Mouse (Mus musculus) heart, embryonic 16.5 days (tissue): ENCODE data around the gene Atp8b3. TPM values are rescaled to one million over a fixed set of nuclear protein-coding genes. Genes with fewer than 3 reads are reported as not detected.

ENCODE experiments used
- ATAC-seq: fragments of 200-750 bp; cut with Nextera tagmentation; replicated peaks from 2 replicates; pipeline ENCODE4 v1.8.0; 2017; ENCODE audit warnings: moderate number of reproducible peaks; ENCODE audit not compliant: insufficient read depth, low FRiP score; ENCODE audit errors: extremely low read depth
- H3K27ac ChIP-seq: fragments of 300-500 bp; sonication (generic); 2 replicates; pipeline ENCODE4 v1.5.1; 2014; ENCODE audit warnings: mild to moderate bottlenecking, low read length, control low read depth, moderate library complexity
- H3K27me3 ChIP-seq: fragments of 300-500 bp; sonication (generic); 2 replicates; pipeline ENCODE4 v1.6.1; 2014; ENCODE audit warnings: low read length, mixed read lengths; ENCODE audit not compliant: control insufficient read depth, insufficient read depth
- H3K36me3 ChIP-seq: fragments of 300-500 bp; sonication (generic); 2 replicates; pipeline ENCODE4 v1.6.1; 2014; ENCODE audit not compliant: control insufficient read depth, insufficient read depth
- H3K4me1 ChIP-seq: fragments of 300-500 bp; sonication (generic); 2 replicates; pipeline ENCODE4 v1.6.1; 2014; ENCODE audit warnings: low read length, mixed read lengths; ENCODE audit not compliant: control insufficient read depth, insufficient read depth
- H3K4me2 ChIP-seq: fragments of 300-500 bp; sonication (generic); 2 replicates; pipeline ENCODE4 v1.6.1; 2014; ENCODE audit warnings: low read depth, mild to moderate bottlenecking, control low read depth, low read length
- H3K4me3 ChIP-seq: fragments of 300-500 bp; sonication (generic); 2 replicates; pipeline ENCODE4 v1.5.1; 2014; ENCODE audit warnings: mild to moderate bottlenecking, control low read depth, low read length
- H3K9ac ChIP-seq: fragments of 300-500 bp; sonication (generic); 2 replicates; pipeline ENCODE4 v1.6.1; 2014; ENCODE audit warnings: low read length, control low read depth
- H3K9me3 ChIP-seq: fragments of 300-500 bp; sonication (generic); replicated peaks from 2 replicates; pipeline ENCODE4 v1.6.1; 2016; ENCODE audit warnings: low read length; ENCODE audit not compliant: control insufficient read depth
- WGBS: fragments of 180-500 bp; shearing (Covaris S2); extraction: QIAGEN DNeasy Blood & Tissue Kit; methylation state at CpG from one replicate; pipeline ENCODE4 v1.1.7; 2014; 5-methylcytosine and 5-hydroxymethylcytosine counted together
- polyA plus RNA-seq: library from polyadenylated mRNA; unstranded; fragments of >200 nt; fragmentation: Nextera tagmentation; extraction: Ambion mirVana; gene quantifications from 2 replicates; pipeline ENCODE4 v1.2.1, GENCODE M21; 2015

Atp8b3 gene
- polyA plus RNA-seq, 1 experiment from 2014 or later = 0.03 TPM

DNA sequence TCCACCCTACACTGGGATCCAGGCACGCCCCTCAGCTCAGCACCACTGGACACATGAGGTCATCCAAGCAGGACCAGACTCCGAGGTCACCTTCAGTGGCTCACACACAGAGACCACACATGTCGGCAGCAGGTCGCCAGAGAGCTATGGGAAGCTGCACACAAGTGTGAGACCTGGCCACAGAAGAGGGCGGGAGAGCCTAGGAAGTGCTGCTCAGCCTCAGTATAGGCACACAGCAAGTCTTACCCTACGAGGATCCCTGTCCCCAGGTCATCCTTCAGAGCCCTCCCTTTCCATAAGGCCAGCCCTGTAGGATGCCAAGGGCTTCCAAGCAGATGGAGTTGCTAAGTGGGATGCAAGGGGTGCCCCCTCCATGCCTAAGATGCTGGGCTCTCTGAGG, 15.1 kb upstream of the Atp8b3 start:
- Histone ChIP-seq H3K4me1 (peaks cover 24% of the 10 kb centered on the region), H3K9ac (peak overlapping the region; percentile 15; the same call in 1 of the 2 replicates), H3K4me3 (no peak overlapping the region), H3K27ac (no peak overlapping the region), H3K36me3 (peaks cover 10% of the 10 kb centered on the region), H3K27me3 (no peaks in the 10 kb centered on the region), H3K4me2 (no peak overlapping the region), H3K9me3 (no peaks in the 10 kb centered on the region)
- no peak for ATAC-seq
- 56% methylated on average over 6 of the region's 6 CpGs for WGBS

DNA sequence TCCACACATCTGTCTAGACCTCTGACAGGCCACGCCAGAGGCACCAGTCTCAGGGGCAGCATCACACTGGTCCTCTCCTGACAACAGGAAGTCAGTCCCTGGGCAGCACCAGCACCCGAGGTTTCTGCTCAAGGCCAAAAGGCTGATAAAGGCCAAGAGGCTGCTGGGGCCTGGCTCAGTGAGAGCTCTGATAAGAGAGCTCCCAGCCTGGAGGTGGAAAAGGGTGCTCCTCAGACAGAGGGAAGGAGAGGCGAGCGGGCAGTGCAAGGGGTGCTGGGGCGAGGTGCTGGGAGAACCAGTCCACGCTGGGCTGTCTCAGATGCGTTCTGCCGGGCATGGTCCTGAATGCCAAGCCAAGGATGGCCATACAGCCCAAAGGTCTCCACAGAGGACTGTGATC, 14.7 kb upstream of the Atp8b3 start:
- no peak for ATAC-seq
- Histone ChIP-seq H3K4me2 (0 out of 2 replicates have a peak overlapping the region, but pooled peaks have one; percentile 6), H3K4me3 (no peak overlapping the region), H3K36me3 (peaks cover 11% of the 10 kb centered on the region), H3K4me1 (peaks cover 25% of the 10 kb centered on the region), H3K27me3 (no peaks in the 10 kb centered on the region), H3K9ac (peak overlapping the region; percentile 15; the same call in 1 of the 2 replicates), H3K27ac (no peak overlapping the region), H3K9me3 (no peaks in the 10 kb centered on the region)
- 54% methylated on average over 8 of the region's 8 CpGs for WGBS

DNA sequence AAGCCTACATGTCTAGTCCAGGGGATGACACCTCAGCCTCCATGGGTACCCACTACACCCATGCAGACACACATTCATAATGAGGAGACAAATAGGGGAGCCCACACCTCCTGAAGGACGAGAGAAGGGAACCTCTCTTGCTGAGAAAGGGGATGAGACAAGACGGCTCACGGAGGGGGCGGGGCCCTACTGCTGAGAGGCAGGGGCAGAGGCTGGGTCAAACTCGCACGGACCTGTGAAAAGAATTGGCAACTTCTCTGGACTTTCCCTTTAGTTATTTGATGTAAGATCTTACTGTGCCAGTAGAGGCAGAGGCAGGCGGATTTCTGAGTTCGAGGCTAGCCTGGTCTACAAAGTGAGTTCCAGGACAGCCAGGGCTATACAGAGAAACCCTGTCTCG, 13.4 kb upstream of the Atp8b3 start:
- Histone ChIP-seq H3K36me3 (peaks cover 14% of the 10 kb centered on the region), H3K9ac (no peak overlapping the region), H3K4me2 (no peak overlapping the region), H3K27ac (no peak overlapping the region), H3K27me3 (no peaks in the 10 kb centered on the region), H3K4me3 (no peak overlapping the region), H3K4me1 (peaks cover 15% of the 10 kb centered on the region), H3K9me3 (no peaks in the 10 kb centered on the region)
- WGBS = 66% methylated on average over 9 of the region's 9 CpGs
- ATAC-seq = no peak

DNA sequence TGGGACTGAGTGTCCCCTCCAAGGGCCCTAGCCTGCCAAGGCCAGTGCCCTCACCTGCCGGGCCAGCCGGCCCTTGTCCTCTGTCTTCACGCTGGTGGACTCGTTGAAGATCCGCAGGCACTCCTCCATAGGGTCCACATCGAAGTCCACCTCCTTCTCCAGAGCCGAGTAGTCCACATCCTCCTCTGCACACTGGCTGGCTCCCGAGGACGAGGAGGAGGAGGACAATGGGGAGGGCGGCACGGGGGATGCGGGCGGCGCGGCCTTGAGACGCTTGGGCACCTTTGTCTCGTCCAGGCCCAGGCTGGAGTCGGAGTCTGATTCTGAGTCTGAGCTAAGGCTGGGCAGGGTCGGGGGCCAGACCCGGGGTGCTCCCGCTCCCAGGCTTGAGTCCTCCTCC, 10.4 kb upstream of the Atp8b3 start:
- peaks cover 14% of the 10 kb centered on the region for H3K4me1 ChIP-seq
- ATAC-seq = no peak
- H3K4me3 ChIP-seq = no peak overlapping the region
- H3K36me3 ChIP-seq = peaks cover 40% of the 10 kb centered on the region
- no peaks in the 10 kb centered on the region for H3K9me3 ChIP-seq
- 85% methylated on average over 21 of the region's 21 CpGs for WGBS
- no peak overlapping the region for H3K27ac ChIP-seq
- H3K4me2 ChIP-seq = no peak overlapping the region
- no peak overlapping the region for H3K9ac ChIP-seq
- no peaks in the 10 kb centered on the region for H3K27me3 ChIP-seq

DNA sequence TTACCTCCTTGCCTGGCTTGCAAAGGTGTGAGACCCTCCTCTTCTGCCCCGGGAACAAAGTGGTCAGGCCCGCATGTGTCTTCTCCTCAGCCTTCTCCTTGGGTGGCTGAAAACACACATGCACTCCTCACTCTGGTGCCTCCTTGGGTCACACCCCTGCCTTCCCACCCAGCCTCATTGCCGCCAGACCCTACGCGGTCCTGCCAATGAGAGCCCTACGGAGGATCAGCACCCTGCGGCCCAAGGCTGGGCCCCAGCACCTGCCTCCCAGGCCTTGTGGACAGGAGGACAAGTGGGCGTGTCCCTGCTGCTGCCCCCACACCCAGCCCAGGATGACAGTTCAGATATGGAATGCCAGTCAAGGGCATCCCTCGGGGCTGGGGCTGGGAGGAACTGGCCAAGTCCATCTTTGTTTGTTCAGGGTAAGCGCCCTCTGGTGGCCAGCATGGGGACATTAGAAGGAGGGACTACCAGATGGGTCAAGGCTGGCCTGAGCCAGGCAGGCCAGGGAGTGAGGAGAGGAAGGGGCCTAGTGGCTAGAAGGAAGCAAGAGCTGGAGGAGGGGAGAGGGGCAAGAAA, 9.6 kb upstream of the Atp8b3 start:
- no peak overlapping the region for H3K27ac ChIP-seq
- peaks cover 6% of the 10 kb centered on the region for H3K4me1 ChIP-seq
- no peaks in the 10 kb centered on the region for H3K9me3 ChIP-seq
- peak; percentile 39; the same call in 1 of the 2 replicates for ATAC-seq
- no peak overlapping the region for H3K4me3 ChIP-seq
- peaks cover 45% of the 10 kb centered on the region for H3K36me3 ChIP-seq
- WGBS = 65% methylated on average over 10 of the region's 10 CpGs
- H3K4me2 ChIP-seq = no peak overlapping the region
- no peaks in the 10 kb centered on the region for H3K27me3 ChIP-seq
- no peak overlapping the region for H3K9ac ChIP-seq

DNA sequence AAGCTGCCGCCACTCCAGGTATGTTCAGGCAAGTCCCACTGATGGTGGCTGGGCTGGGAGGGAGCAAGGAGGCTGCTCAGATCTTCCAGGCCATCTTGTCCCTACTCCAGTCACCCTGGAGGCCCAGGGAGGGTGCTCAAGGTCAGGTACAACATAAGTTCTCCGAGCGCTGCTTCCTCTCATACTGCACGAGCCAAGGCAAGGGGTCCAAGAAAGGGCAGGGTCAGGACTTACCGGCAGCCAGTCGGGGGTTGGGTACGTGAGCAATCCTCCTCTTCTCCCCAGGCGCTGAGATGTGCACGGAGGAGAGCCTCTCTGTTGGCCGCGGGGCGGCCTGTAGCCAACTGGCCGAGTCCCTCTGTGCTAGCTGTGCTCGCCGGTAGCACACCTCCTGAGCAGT, 8.6 kb upstream of the Atp8b3 start:
- H3K36me3 ChIP-seq = peaks cover 52% of the 10 kb centered on the region
- peaks cover 2% of the 10 kb centered on the region; the same call in 1 of the 2 replicates for H3K4me1 ChIP-seq
- 89% methylated on average over 15 of the region's 15 CpGs for WGBS
- H3K4me3 ChIP-seq = no peak overlapping the region
- ATAC-seq = no peak
- no peak overlapping the region for H3K4me2 ChIP-seq
- no peaks in the 10 kb centered on the region for H3K9me3 ChIP-seq
- no peak overlapping the region for H3K27ac ChIP-seq
- no peak overlapping the region for H3K9ac ChIP-seq
- no peaks in the 10 kb centered on the region for H3K27me3 ChIP-seq

DNA sequence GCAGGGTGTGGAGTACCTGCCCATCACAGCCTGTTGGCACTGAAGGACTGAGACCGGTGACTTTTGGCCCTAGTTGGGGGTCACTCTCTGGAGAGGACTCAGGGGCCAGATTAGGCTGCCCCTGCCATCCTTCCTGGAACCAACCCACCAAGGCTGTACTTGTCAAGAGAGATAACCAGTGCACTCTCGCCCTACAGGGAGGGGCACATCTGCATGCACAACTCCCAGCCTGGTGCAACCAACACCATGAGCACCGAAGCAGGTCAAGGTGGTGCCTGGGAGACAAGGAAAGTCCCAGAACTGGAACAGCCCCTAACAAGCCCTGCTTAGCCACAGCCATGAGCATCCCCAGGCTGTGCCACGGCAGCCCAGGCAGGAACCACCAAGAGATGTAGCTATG, 8.0 kb upstream of the Atp8b3 start:
- WGBS = 84% methylated on average over 4 of the region's 4 CpGs
- Histone ChIP-seq H3K36me3 (peaks cover 58% of the 10 kb centered on the region), H3K27me3 (no peaks in the 10 kb centered on the region), H3K27ac (no peak overlapping the region), H3K9me3 (no peaks in the 10 kb centered on the region), H3K4me3 (no peak overlapping the region), H3K4me1 (peaks cover 2% of the 10 kb centered on the region; the same call in 1 of the 2 replicates), H3K9ac (no peak overlapping the region), H3K4me2 (no peak overlapping the region)
- ATAC-seq = no peak

DNA sequence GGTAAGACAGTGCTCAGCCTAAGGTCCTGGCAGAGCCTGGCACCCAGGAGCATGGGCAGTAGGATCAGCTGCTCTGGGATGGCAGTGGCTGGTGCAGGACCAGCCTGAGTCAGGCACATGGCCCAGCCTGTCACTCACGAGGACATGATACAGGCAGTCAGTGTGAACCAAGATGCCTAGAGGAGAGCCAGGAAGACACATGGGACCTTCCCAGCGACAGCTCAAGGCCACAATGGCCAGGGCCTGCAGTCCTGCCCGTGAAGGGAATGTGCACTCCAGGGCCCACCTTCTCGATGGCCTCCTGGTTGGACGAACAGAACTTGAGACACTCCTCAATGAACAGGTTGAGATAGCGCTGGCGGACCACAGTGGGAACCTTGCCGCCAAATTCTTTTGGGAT, 6.7 kb upstream of the Atp8b3 start:
- Histone ChIP-seq H3K27ac (no peak overlapping the region), H3K9ac (no peak overlapping the region), H3K4me3 (no peak overlapping the region), H3K4me1 (peaks cover 2% of the 10 kb centered on the region; the same call in 1 of the 2 replicates), H3K36me3 (peaks cover 61% of the 10 kb centered on the region), H3K9me3 (no peaks in the 10 kb centered on the region), H3K4me2 (no peak overlapping the region), H3K27me3 (no peaks in the 10 kb centered on the region)
- WGBS = 85% methylated on average over 8 of the region's 8 CpGs
- ATAC-seq = no peak

DNA sequence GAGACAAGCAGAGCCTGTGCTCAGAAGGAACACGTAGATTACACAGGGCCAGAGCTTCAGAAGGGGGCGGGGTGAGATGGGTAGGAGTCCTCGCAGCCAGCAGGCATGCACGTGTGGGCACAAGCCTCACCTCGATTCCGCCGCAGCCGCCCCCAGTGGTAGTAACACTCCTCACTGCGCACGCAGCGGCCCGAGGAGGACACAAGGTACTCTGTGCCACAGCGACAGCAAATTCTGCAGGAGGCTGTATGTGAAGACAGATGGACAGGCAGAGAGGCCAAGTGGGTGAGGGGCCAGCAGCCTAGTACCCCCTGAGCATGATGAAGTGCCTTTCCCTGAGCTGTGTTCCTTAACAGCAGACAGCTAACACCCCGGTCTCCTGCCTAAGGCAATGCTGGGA, 4.9 kb upstream of the Atp8b3 start:
- Histone ChIP-seq H3K9ac (no peak overlapping the region), H3K4me3 (no peak overlapping the region), H3K4me2 (no peak overlapping the region), H3K27ac (no peak overlapping the region), H3K4me1 (peaks cover 9% of the 10 kb centered on the region), H3K9me3 (no peaks in the 10 kb centered on the region), H3K27me3 (no peaks in the 10 kb centered on the region), H3K36me3 (peaks cover 51% of the 10 kb centered on the region)
- 85% methylated on average over 14 of the region's 14 CpGs for WGBS
- no peak for ATAC-seq
